Mouse (Mus musculus): ENCODE data around the gene Adamts14.

GRCm38 (mm10) chr10:61267378-61267777 is 5.9 kb downstream of the Adamts14 start:
- no peak for TF ChIP-seq CTCF (IDR thresholded peaks at IDR 0.05; ENCODE audit: low read depth)
- no peak for TF ChIP-seq EP300 (IDR thresholded peaks at IDR 0.05; ENCODE audit: low read depth)

All from heart, postnatal 0 days (tissue).